Mouse (Mus musculus) kidney, adult 2 months (tissue): Measurements from ENCODE around the gene Insrr.

Experiments used
- CTCF ChIP-seq: fragments of 200-500 bp; conservative IDR thresholded peaks from 2 replicates; pipeline ENCODE4 v1.5.1; 2011; ENCODE audit warnings: low read depth, mild to moderate bottlenecking, control low read depth, low read length, moderate library complexity, mixed read lengths; ENCODE audit not compliant: insufficient read depth, insufficient read length
- POLR2A ChIP-seq: fragments of 200-500 bp; IDR thresholded peaks from one replicate; pipeline ENCODE4 v1.6.1; 2011; ENCODE audit warnings: low read depth, low read length, control low read depth

DNA sequence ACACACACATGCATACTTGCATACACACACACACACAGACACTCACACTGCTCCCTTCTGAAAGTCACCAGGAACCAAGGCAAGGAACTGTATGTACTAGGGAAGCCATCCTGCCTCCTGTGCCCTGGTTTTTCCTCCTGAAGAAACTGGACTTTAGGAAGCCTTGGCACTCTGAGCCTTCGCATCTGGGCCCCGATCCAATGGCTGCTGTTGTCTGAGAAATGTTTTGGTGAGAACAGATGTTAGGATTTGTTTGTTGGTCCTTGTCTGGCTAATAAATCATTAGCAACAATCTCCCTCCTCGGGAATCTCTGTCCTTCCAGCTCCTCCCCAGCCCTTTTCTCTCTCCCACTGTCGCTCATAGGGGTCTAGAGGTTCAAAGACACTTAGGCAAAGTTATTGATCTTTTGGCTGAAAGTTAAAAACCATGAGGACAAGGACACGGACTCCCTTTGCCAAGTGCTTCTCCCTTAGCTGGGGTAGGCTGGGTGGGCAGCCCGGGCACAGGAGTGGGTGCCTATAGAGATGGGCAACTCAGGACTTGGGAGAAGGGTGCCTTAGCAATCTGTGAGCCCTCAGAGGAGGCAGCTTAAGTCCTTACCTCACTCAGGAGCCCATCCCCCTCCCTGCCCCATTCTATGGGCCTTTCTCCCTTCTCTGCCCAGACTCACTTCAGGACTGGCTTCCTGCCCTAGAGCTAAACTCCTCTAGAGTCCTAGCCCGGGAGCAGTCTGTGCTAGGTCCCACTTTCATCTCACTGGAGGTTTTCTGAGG is 58.2 kb downstream of the Insrr start:
- TF ChIP-seq CTCF (no peak), POLR2A (no peak)
